Mouse (Mus musculus) testis, adult 2 months (tissue): ENCODE data around the gene Cdkn1b.

Experiments used
- CTCF ChIP-seq: fragments of 200-500 bp; IDR thresholded peaks from 2 replicates; pipeline ENCODE4 v1.5.1; 2012; ENCODE audit warnings: low read depth, mild to moderate bottlenecking, inconsistent platforms, low read length, moderate library complexity; ENCODE audit not compliant: control insufficient read depth, insufficient read depth, insufficient replicate concordance
- POLR2A ChIP-seq: fragments of 200-500 bp; IDR thresholded peaks from 2 replicates; pipeline ENCODE4 v1.6.1; 2012; ENCODE audit warnings: low read depth, mild to moderate bottlenecking, inconsistent platforms, low read length, moderate library complexity; ENCODE audit not compliant: control insufficient read depth

GRCm38 (mm10) chr6:134877892-134878291, 42.3 kb upstream of the Cdkn1b start:
- no peak for TF ChIP-seq CTCF
- no peak for TF ChIP-seq POLR2A
